Mouse (Mus musculus) cerebellum, adult 2 months (tissue): ENCODE measurements around the gene Marc1.

Source experiments
- CTCF ChIP-seq: fragments of 200-500 bp; IDR thresholded peaks from 2 replicates; pipeline ENCODE4 v1.5.1; 2011; ENCODE audit warnings: low read depth, mild to moderate bottlenecking, control low read depth, low read length, moderate library complexity, borderline replicate concordance; ENCODE audit not compliant: insufficient read depth
- POLR2A ChIP-seq: fragments of 200-500 bp; IDR thresholded peaks from 2 replicates; pipeline ENCODE4 v1.6.1; 2011; ENCODE audit warnings: low read length, control low read depth, borderline replicate concordance; ENCODE audit not compliant: insufficient read depth

GRCm38 (mm10) chr1:184783641-184784040 is 27.5 kb downstream of the Marc1 start:
- TF ChIP-seq CTCF (no peak), POLR2A (no peak)
